Mouse (Mus musculus) embryo, embryonic 11 days (tissue): ENCODE data around the gene Gm49355.
"Not testable (repeated sequence)": the region's sequence is repeated elsewhere in the genome, so short reads cannot be mapped to it uniquely, and the experiment has no call there.

Experiments used
- DNase-seq: peaks from one replicate; pipeline ENCODE4 v3.0.0-alpha.2; 2015

Gm49355 gene

GRCm38 (mm10) chr14:12283641-12284040, at the start of gene Gm49355:
Gm49355 (plus strand) TSS chr14:12283976.
- no peak for DNase-seq

- DNase-seq: no peak
Measured at GRCm38 (mm10) chr14:12243726-12244125, 40.0 kb upstream of the Gm49355 start.

GRCm38 (mm10) chr14:12276031-12276430, 7.7 kb upstream of the Gm49355 start:
- no peak for DNase-seq

GRCm38 (mm10) chr14:12284141-12284912, 551 bp downstream of the Gm49355 start, which contains the start of gene 3830406C13Rik:
3830406C13Rik (plus strand) TSS chr14:12284173.
- peak; percentile 93 for DNase-seq

GRCm38 (mm10) chr14:12289747-12290146, 6.0 kb downstream of the Gm49355 start:
- not testable (repeated sequence) for DNase-seq

GRCm38 (mm10) chr14:12296391-12296790, 12.6 kb downstream of the Gm49355 start:
- DNase-seq: no peak

GRCm38 (mm10) chr14:12299171-12299570, 15.4 kb downstream of the Gm49355 start:
- DNase-seq: no peak

- peak; percentile 16 for DNase-seq
Measured at GRCm38 (mm10) chr14:12299654-12300053, 15.9 kb downstream of the Gm49355 start.

GRCm38 (mm10) chr14:12300275-12300674, 16.5 kb downstream of the Gm49355 start:
- DNase-seq: no peak

- peak; percentile 16 for DNase-seq
Measured at GRCm38 (mm10) chr14:12300677-12301076, 16.9 kb downstream of the Gm49355 start.

GRCm38 (mm10) chr14:12303106-12303505, 19.3 kb downstream of the Gm49355 start:
- no peak for DNase-seq

GRCm38 (mm10) chr14:12333622-12334021, 49.8 kb downstream of the Gm49355 start:
- no peak for DNase-seq

- peak; percentile 29 for DNase-seq
Measured at GRCm38 (mm10) chr14:12334925-12335324, 51.1 kb downstream of the Gm49355 start.

- DNase-seq: peak; percentile 35
Measured at GRCm38 (mm10) chr14:12337421-12337997, 53.7 kb downstream of the Gm49355 start.

GRCm38 (mm10) chr14:12337998-12338809, 54.4 kb downstream of the Gm49355 start:
- DNase-seq: peak; percentile 52

- DNase-seq: peak; percentile 22
Measured at GRCm38 (mm10) chr14:12338811-12339565, 55.2 kb downstream of the Gm49355 start.

GRCm38 (mm10) chr14:12340238-12341074, 56.7 kb downstream of the Gm49355 start:
- peak; percentile 34 for DNase-seq

GRCm38 (mm10) chr14:12341075-12341788, 57.5 kb downstream of the Gm49355 start:
- DNase-seq: peak; percentile 70

GRCm38 (mm10) chr14:12341789-12342457, 58.1 kb downstream of the Gm49355 start:
- peak; percentile 19 for DNase-seq

- peak; percentile 64 for DNase-seq
Measured at GRCm38 (mm10) chr14:12342458-12343131, 58.8 kb downstream of the Gm49355 start.
